Mouse (Mus musculus): ENCODE data around the gene Cnot10. TPM values are rescaled to one million over a fixed set of nuclear protein-coding genes. Genes with fewer than 3 reads are reported as not detected.

Gene Cnot10
- polyA plus RNA-seq, 1 experiment from 2014 or later, result 26.9 TPM

DNA sequence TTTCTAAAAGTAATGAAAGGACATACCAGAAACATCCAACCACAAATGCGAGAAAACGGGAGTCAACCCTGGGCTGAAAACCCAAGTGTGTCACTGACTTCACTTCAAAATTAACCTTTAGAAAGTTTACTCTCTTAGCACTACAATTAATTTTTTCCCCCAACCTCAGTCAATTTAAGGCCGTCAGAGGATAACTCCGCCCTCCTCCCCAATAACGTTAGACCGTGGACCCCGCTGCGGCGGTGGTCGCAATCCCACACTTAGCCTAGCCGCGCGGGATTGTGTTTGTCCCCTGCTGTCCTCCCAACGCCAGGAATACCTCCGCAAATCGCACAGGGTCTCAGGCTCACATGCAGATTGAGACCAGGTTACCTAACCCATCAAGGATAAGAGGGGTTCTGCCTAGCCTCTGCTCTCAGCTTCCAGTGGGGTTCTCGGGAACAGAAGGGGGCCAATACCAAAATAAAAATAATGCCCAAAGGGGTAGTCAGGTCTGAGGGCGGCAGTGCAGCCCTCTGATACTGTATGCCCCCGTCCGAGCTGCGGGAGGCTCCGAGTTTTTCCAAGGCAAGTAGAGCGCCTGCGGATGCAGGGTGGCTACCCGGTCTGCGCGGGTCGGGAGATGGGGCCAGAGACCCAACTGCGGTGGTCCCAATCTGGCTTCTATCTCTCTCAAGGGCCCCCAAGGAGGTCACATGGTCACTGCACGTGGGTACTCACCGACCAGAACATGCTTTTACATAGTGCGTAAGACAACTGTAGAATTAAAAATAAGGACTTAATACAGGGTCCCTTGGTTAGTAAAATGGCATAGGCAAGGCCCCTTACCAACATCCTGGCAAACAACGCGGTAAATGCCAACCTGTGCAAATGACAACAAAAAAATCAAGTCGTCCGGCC lies 79.0 kb downstream of the Cnot10 start:
- Histone ChIP-seq H3K4me2 (peak overlapping the region; percentile 62), H3K36me3 (no peaks in the 10 kb centered on the region), H3K4me1 (replicated peaks) (peaks cover 4% of the 10 kb centered on the region), H3K27me3 (peaks cover 95% of the 10 kb centered on the region), H3K27ac (no peak overlapping the region), H3K4me3 (replicated peaks) (peak overlapping the region; percentile 60), H3K9ac (peak overlapping the region; percentile 66), H3K9me3 (replicated peaks) (no peaks in the 10 kb centered on the region)
- no peak for DNase-seq
- no peak for ATAC-seq (ENCODE audit: low read depth)
- WGBS (ENCODE audit: insufficient replicate concordance), result 1% methylated on average over 36 of the region's 36 CpGs

DNA sequence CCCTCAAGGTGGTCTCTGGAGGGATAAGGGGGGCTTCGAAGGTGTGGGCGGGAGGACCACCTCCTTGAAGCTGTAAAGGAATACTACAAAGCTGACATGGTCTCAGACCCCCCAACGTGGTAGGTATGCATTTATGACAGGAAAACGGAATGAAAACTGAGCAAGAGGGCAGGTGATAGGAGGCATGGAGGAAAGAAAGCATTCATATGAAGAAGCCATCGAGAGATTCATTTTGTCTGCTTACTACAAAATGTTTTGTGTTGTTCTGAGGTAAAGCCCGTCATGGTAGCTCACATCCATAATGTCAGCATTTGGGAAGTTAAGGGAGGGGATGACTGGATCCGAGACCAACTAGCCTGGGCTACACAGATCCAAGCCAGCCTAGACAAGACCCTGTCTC lies 79.8 kb downstream of the Cnot10 start:
- WGBS (ENCODE audit: insufficient replicate concordance), result 19% methylated on average over 7 of the region's 7 CpGs
- Histone ChIP-seq H3K9me3 (replicated peaks) (no peaks in the 10 kb centered on the region), H3K27me3 (peaks cover 91% of the 10 kb centered on the region), H3K27ac (no peak overlapping the region), H3K4me2 (peak overlapping the region; percentile 62), H3K4me3 (replicated peaks) (peak overlapping the region; percentile 60), H3K9ac (peak overlapping the region; percentile 66), H3K36me3 (no peaks in the 10 kb centered on the region), H3K4me1 (replicated peaks) (peaks cover 12% of the 10 kb centered on the region)
- ATAC-seq (ENCODE audit: low read depth) (no peak), DNase-seq (no peak)

DNA sequence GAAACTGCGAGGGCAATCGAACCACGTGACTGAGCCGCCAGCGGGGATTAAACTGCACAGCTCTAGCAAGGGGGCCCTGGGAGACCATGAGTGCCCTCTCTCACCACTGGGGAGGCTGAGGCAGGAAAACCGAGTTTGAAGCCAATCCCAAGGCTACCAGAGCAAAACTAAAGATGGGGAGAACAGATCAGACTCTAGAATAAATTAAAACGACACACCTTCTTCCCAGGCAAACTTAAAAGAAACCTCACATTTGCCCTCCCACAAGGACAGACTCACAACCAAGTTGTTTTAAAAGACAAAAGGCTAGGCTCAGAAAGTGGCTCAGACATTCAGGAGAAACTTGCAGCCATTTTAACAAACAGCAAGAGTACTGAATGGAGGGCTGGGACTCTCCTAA lies 82.9 kb downstream of the Cnot10 start:
- Histone ChIP-seq H3K4me2 (no peak overlapping the region), H3K9me3 (replicated peaks) (no peaks in the 10 kb centered on the region), H3K36me3 (no peaks in the 10 kb centered on the region), H3K4me1 (replicated peaks) (peaks cover 28% of the 10 kb centered on the region), H3K27ac (no peak overlapping the region), H3K27me3 (peaks cover 60% of the 10 kb centered on the region), H3K4me3 (replicated peaks) (no peak overlapping the region), H3K9ac (no peak overlapping the region)
- ATAC-seq (ENCODE audit: low read depth) (no peak), DNase-seq (no peak)
- WGBS (ENCODE audit: insufficient replicate concordance), result 19% methylated on average over 7 of the region's 7 CpGs

DNA sequence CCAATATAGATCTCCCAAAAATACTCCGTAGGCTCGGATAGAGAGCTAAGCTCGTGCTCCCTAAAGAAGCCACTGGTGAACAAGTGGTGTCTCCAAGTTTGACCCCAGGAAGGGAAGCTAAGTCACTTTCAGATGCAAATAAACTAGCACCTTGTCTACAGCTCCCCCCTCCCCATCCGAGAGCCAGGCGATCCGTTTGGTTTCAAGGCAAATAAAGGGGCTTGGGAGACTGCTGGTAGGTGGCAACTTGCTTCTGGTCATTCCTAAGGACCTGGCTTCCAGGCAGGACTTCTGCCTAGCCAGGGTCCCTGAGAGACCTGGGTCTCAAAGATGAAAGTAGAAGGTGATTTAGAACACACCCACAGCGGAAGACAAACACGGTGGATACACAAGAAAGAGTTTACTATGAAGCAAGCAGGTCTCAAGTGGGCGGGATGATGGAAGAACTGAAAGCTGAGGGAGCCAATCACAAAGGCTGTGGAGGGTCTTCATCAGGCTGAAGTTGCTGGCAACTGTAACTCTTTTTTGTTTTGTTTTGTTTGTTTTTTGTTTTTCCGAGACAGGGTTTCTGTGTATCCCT lies 83.6 kb downstream of the Cnot10 start:
- Histone ChIP-seq H3K27me3 (peaks cover 53% of the 10 kb centered on the region), H3K9ac (no peak overlapping the region), H3K9me3 (replicated peaks) (no peaks in the 10 kb centered on the region), H3K4me2 (peak overlapping the region; percentile 30), H3K4me1 (replicated peaks) (peaks cover 28% of the 10 kb centered on the region), H3K27ac (peak overlapping the region; percentile 30; the same call in 1 of the 2 replicates), H3K36me3 (no peaks in the 10 kb centered on the region), H3K4me3 (replicated peaks) (no peak overlapping the region)
- DNase-seq, result no peak
- 47% methylated on average over 10 of the region's 10 CpGs for WGBS (ENCODE audit: insufficient replicate concordance)
- ATAC-seq (ENCODE audit: low read depth), result no peak

DNA sequence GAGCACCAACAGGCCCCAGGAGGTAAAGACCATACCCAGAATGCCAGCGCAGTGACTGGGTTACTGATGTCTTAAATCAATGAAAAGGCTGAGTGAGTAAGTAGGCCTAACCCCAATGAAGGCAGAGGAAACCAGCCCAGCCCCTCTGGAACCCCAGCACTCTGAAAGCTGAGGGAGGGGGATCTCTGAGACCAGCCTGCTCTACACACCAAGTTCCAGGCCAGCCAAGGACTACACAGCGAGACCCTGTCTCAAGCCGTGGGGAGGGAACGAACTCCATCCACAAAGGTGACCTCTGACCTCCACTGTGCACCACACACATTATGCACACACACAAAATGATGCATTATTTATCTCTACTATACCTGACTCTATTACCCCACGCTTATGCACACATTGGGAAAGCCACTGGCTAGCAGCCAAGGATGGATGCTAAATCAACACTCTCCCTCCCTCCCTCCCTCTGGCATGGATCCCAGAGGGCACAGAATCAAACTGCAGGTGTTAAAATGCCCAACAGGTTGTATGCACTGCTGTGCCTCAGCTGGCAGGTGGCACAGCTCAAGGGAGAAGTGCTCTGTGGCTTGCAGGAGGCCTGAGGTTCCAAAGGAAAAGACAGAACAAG lies 85.5 kb downstream of the Cnot10 start:
- H3K27me3 ChIP-seq, result peaks cover 34% of the 10 kb centered on the region
- peak overlapping the region; percentile 2; the same call in 1 of the 2 replicates for H3K4me2 ChIP-seq
- WGBS (ENCODE audit: insufficient replicate concordance), result 64% methylated on average over 5 of the region's 5 CpGs
- DNase-seq (no peak), ATAC-seq (ENCODE audit: low read depth) (peak; percentile 64)
- no peaks in the 10 kb centered on the region for H3K36me3 ChIP-seq
- H3K4me1 ChIP-seq (replicated peaks), result peaks cover 37% of the 10 kb centered on the region
- H3K4me3 ChIP-seq (replicated peaks), result no peak overlapping the region
- peak overlapping the region; percentile 68 for H3K27ac ChIP-seq
- H3K9me3 ChIP-seq (replicated peaks), result no peaks in the 10 kb centered on the region
- H3K9ac ChIP-seq, result no peak overlapping the region

DNA sequence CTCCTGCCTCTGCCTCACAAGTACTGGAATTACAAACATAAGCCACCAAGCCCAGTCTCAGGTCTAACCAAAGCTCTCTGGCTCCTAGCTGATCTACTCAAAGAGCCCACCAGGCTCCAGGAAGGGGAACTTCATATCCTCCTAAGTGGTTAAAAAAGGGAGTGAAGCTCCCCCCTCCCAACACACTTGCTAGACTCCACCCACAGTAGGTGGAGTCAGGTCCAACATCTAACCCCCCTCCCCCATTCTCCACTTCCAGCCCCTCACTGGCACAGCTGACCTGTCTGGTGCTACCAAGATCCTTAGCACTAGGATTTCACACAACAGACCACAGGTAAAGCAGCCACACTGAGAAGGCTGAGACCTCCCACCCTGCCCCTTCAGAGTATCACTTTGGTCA lies 86.2 kb downstream of the Cnot10 start:
- Histone ChIP-seq H3K9ac (no peak overlapping the region), H3K4me2 (no peak overlapping the region), H3K27ac (peak overlapping the region; percentile 68), H3K4me1 (replicated peaks) (peaks cover 42% of the 10 kb centered on the region), H3K4me3 (replicated peaks) (no peak overlapping the region), H3K27me3 (peaks cover 28% of the 10 kb centered on the region), H3K9me3 (replicated peaks) (no peaks in the 10 kb centered on the region), H3K36me3 (no peaks in the 10 kb centered on the region)
- DNase-seq (no peak), ATAC-seq (ENCODE audit: low read depth) (no peak)

DNA sequence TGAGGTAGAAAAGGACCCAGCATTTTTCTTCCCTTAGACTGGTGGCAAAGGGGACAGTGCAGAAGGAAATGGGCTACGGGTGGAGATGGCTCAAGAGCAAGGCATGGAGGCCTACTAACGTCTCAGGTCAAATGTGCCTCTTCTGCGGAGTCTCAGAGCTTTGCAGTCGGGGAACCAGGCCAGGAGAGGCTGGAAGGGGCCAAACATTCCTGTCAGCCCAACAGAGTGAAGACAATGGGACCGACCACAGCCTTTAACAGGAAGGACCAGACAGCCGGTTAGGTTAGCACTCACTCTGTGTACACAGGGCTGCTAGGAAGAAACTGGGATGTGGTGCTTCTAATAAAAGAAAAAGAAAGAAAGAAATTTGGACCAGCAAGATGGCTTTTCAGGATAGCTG lies 90.0 kb downstream of the Cnot10 start:
- Histone ChIP-seq H3K27ac (peak overlapping the region; percentile 2; the same call in 1 of the 2 replicates), H3K36me3 (no peaks in the 10 kb centered on the region), H3K4me3 (replicated peaks) (no peak overlapping the region), H3K4me1 (replicated peaks) (peaks cover 64% of the 10 kb centered on the region), H3K27me3 (peaks cover 5% of the 10 kb centered on the region; the same call in 1 of the 2 replicates), H3K9me3 (replicated peaks) (no peaks in the 10 kb centered on the region), H3K4me2 (no peak overlapping the region), H3K9ac (no peak overlapping the region)
- WGBS (ENCODE audit: insufficient replicate concordance), result 29% methylated on average over 6 of the region's 6 CpGs
- DNase-seq (no peak), ATAC-seq (ENCODE audit: low read depth) (no peak)

DNA sequence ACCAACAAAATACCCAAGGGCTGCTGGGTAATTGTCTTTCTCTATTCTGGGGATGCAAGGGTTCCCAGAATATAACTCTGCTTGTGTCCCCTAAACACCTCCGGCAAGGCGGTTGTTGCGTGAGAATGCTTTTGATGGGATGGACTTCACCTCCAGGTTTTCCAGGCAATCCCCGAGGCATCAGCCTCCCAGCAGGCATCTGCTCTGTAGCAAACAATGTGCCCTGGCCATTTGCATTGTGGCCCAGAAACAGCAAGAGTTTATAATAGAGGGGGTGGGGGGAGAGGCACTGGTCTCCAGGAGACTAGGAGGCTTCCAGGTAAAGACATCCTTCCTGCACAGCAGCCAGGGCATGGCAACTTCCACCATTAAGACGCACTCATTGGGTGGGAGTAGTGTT lies 90.9 kb downstream of the Cnot10 start:
- Histone ChIP-seq H3K4me3 (replicated peaks) (no peak overlapping the region), H3K9me3 (replicated peaks) (no peaks in the 10 kb centered on the region), H3K27ac (0 out of 2 replicates have a peak overlapping the region, but pooled peaks have one; percentile 72), H3K4me2 (no peak overlapping the region), H3K27me3 (peaks cover 5% of the 10 kb centered on the region; the same call in 1 of the 2 replicates), H3K9ac (no peak overlapping the region), H3K4me1 (replicated peaks) (peaks cover 71% of the 10 kb centered on the region), H3K36me3 (no peaks in the 10 kb centered on the region)
- ATAC-seq (ENCODE audit: low read depth), result no peak
- 71% methylated on average over 5 of the region's 5 CpGs for WGBS (ENCODE audit: insufficient replicate concordance)
- DNase-seq, result no peak

DNA sequence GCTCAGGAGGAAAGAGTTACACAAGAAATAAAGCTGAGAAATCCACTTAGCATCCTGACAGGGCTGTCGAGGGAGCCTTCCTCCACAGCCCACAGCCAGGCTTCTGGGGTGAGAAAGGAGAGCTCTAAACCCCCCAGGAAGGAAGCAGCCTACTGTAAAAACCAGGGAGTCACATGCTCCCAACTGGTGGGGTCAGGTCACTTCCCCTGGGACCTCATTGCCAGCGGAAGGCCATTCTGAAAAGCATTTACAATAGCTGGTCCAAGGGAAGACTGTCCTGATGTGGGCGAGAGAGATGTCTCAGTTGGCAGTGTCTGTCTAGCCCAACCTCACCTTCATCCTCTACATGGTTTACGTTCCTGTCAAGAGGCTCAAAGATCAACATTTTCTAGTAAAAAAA lies 91.5 kb downstream of the Cnot10 start:
- DNase-seq, result no peak
- no peak for ATAC-seq (ENCODE audit: low read depth)
- Histone ChIP-seq H3K4me2 (peak overlapping the region; percentile 26), H3K4me1 (replicated peaks) (peaks cover 70% of the 10 kb centered on the region), H3K27ac (peak overlapping the region; percentile 72), H3K27me3 (peaks cover 5% of the 10 kb centered on the region; the same call in 1 of the 2 replicates), H3K4me3 (replicated peaks) (no peak overlapping the region), H3K36me3 (no peaks in the 10 kb centered on the region), H3K9ac (no peak overlapping the region), H3K9me3 (replicated peaks) (no peaks in the 10 kb centered on the region)
- WGBS (ENCODE audit: insufficient replicate concordance), result 32% methylated on average over 4 of the region's 4 CpGs

DNA sequence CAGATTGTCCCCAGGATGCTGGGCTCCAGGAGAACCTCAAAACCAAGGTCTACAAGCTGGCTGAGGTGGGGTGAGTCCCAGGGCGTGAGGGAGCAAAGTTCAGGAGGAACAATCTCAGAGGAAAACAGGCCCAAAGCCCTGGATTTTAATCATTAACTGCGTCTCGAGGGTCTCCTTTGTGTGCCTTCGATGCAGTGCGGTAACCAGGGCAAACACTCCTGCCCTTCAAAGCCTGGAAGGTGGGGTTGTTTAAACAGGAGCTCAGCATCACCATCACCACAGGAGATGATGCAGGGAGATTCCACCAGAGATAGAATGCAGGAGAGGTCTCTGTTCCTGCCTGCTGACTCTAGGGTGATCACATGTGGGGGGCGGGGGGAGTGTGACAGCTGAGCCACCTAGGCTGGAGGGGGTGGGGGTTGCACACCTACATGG lies 92.3 kb downstream of the Cnot10 start:
- 36% methylated on average over 6 of the region's 6 CpGs for WGBS (ENCODE audit: insufficient replicate concordance)
- no peaks in the 10 kb centered on the region for H3K9me3 ChIP-seq (replicated peaks)
- H3K27me3 ChIP-seq, result peaks cover 5% of the 10 kb centered on the region; the same call in 1 of the 2 replicates
- H3K4me2 ChIP-seq, result peak overlapping the region; percentile 26; the same call in 1 of the 2 replicates
- H3K4me3 ChIP-seq (replicated peaks), result no peak overlapping the region
- H3K4me1 ChIP-seq (replicated peaks), result peaks cover 64% of the 10 kb centered on the region
- peak overlapping the region; percentile 72 for H3K27ac ChIP-seq
- H3K36me3 ChIP-seq, result no peaks in the 10 kb centered on the region
- DNase-seq, result no peak
- H3K9ac ChIP-seq, result no peak overlapping the region
- peak; percentile 55 for ATAC-seq (ENCODE audit: low read depth)

DNA sequence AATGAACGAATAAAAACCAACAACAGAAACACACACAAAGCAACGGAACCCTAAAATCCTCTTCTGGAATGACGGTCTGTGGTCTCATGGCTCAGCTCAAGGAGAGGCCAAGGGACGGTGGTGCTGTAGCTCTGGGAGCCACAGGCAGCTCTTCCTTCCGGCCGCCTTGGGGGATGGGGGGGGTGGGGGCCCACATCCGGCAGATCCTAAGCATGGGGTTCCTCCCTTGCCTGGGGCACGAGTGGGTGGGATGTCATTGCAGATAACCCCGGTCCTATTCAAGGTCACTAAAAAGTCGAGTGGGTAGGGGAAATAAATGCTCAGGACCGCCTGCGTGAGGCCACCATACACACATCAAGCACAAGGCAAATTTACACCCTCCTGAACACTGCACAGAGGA lies 93.2 kb downstream of the Cnot10 start:
- Histone ChIP-seq H3K9ac (no peak overlapping the region), H3K4me1 (replicated peaks) (peaks cover 70% of the 10 kb centered on the region), H3K4me2 (no peak overlapping the region), H3K36me3 (no peaks in the 10 kb centered on the region), H3K9me3 (replicated peaks) (no peaks in the 10 kb centered on the region), H3K4me3 (replicated peaks) (no peak overlapping the region), H3K27ac (peak overlapping the region; percentile 72), H3K27me3 (peaks cover 5% of the 10 kb centered on the region; the same call in 1 of the 2 replicates)
- 13% methylated on average over 12 of the region's 12 CpGs for WGBS (ENCODE audit: insufficient replicate concordance)
- ATAC-seq (ENCODE audit: low read depth) (no peak), DNase-seq (no peak)

All from liver, embryonic 13.5 days (tissue).